Mouse (Mus musculus): Measurements from ENCODE around the gene Vgll3.

Vgll3 gene

DNA sequence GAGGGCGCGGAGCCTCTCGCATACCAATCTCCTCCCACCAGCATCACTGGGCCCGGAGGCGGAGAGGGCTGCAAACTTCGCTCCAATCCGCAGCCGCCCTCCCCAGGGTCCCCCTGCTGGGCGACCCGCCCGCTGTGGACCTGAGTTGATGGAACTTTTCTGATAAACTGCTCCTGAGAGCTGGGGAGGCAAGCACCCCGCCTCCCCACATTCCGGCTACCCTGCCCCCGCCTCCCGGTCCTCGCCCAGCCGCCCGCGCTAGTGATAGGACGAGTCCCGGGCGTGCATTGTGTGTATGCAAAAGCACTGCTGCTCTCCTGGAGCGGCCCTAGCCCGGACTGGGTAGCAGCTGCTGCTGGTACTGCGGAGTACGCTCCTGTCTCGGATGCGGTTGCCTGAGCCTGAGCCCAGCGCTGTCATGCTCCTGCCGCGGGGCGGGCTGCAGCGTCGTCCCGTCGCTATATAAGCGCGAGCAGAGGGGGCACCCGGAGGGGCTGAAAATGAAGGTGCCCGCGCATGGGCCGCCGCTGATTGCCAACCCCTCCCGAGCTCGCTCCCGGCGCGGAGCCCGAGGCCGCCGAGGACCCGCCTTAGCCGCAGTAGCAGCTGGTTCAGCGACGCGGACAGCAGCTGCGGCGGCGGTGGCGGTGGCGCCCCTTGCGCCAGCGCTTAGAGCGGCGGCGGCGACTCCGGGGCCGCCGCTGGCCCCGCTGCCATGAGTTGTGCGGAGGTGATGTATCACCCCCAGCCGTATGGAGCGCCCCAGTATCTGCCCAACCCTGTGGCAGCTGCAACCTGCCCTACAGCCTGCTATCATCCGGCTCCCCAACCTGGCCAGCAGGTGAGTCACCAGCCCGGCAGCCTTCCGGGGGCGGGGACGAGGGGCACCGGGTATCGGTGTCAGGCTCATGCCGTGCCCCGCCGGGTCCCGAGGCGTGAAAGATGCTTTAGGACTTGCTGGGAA lies at the start of gene Vgll3:
Vgll3 (plus strand) TSS at position 340 of the 964 bp plus-strand sequence.
- DNase-seq = peak; percentile 67

DNA sequence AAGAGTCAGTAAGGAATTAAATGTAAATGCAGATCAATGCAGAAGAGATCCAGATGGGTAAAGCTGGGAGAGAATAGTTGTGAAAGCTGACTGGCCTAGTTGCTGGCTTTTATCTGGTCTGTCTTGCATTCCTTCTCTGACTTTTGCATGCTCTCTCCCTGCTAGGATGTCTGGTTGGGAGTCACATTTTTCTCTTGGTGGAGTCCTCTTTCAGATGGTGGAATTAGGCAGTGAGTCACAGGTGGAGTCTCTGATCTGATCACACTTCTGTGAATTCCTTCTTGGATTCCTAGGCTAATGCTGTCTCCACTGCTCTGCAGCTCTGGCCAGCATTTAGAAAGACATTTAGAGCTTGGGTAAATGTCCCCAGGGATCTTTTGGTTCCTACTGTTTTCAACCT lies 49.1 kb upstream of the Vgll3 start:
- no peak for DNase-seq

DNA sequence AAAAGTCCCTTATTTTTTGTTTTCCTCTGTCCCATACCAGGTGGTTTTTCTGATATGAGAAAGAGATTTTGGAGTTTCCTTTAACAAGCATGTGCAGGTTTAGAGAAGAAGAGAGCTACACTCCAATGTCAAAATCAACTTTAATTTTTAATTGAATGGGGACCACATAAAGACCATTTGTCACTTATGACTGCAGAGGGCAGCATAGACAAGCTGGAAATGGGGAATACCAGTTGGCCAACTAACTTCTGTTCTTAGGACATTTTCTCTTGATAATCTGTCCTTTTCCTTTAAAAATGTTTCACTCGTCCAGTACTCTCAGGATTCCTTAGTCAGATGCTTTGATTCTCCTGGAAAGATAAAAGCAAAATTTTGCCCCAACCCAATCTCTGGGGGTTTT lies 29.1 kb upstream of the Vgll3 start:
- peak; percentile 8 for DNase-seq

DNA sequence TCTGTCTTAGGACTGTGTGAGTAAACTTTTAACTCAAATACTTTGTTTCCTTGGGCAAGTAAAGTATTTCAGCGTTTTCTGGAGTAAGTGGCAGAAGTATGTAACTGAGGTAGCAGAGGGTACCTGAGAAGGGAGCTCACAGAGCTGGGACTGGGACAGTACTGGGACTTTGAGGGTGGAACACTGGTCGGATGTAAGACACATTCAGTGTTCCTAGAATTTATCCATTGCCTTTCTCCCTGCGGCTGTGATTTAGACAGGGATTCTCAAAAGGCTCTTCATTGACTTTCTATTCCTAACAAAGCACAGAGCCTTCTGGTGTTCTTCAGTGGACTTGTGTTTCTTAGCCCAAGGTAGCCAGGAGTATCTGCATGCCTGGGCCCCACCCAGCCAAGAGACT lies 1.0 kb downstream of the Vgll3 start:
- DNase-seq = no peak

DNA sequence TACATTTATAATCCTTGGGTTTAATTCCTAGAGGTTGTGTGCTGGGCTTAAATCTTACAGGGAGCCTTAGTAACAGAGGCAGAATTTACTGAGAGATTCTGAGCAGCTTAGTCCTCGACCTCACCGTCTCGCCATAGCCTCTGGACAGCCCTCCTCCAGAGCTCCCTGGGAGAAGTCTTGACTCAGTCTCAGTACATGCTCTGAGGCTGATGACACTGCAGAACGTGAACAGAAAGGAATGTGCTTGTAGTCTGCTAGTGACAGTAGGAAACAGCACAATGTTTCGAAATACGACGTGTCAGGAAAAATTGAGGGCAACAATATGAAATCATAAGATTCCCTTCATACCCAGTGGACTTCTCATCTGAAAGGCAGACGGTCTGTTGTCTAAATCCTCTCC lies 3.7 kb downstream of the Vgll3 start:
- no peak for DNase-seq

DNA sequence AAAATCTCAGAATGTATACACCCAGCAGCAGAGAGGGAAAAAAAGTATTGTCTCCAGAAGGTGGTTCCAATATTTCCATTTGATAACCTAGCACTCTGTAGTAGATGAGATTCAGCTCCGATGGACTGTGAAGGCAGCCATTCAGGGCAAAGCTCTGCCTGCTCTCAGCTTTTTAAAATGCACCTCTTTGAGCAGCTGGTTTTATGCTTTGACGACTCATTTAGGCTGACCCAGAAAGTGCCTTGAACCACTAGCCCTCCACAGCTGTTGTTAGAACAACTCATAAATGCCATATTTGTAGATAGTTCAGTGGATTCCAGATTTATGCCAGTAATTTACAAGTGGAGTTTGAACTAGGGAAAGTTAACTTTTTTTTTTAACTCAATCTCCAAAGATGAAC lies 5.7 kb downstream of the Vgll3 start:
- DNase-seq = no peak

DNA sequence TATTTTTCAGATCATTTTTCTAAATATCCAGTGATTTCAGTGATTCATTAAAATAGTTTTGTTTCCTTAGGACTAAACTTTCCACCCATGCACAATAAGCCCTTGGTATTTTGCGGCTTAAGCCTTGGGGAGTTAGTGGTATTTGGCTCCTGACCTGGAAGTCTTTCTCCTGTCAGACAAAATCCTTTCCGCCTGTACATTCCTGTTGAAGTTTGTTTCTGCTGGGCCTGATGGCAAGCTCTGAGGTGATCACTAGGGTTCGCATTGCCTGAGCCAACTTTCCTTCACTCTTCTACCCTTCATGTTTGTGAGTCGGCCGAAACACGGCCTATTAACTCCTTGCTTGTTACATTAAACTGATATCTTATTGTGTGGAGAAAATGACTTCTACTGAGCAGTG lies 8.7 kb downstream of the Vgll3 start:
- DNase-seq = no peak

DNA sequence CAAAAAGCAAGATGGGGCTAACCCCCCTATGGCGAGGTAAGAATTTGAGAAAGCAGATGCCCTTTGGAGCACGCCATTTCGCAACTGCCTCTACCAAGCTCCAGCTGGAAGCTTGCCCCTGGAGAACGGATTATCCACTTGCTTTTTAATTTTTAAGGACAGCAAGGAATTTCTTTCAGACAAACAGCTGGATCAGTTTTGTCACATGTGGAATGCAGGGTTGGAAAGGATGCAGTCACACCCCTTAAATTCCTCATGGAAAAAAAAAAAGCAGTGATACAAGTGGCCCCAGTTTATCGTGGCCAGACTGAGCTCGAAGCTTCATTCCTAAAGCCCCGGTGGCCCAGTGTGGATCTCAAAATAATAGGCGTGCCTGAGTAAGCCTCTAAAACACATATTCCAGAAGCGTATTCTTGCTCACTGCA lies 13.1 kb downstream of the Vgll3 start:
- DNase-seq = peak; percentile 27

DNA sequence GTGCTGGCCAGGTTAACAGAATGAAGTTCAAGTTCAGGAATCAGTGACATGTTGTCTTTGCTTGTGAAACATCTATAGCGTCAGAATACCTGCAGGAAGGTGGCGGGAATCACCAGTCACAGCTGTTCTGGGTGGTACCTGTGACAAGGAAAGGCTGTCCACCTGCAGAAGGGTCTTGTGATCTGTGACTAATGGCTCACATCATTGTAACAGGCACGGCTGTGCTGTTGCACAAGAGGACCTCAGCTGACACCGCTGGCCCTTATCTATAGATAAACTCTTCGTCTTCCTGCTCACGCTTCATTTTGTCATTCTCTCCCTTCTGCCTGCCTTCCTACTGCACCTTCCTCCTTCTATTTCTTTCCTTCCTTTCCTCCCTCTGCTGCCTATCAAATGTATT lies 14.0 kb downstream of the Vgll3 start:
- DNase-seq = no peak

DNA sequence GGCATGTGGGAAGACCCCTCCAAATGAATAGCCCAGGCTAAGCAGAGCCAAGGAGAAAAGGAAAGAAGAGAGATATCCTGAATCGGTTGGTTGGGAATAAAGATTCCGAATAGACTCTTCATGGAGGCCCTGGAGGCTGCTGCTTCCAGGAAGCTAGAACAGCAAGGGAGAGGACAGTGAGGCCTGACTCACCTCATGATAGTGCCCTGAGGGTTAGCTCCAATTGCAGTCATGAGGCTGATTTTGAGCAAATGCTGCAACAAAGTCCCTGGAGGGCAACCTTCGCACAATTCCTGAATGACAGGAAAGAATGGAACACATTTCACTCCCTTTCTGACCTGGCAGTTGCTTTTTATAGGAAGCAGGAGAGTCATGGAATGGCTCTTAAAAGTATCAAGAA lies 19.7 kb downstream of the Vgll3 start:
- DNase-seq = no peak

DNA sequence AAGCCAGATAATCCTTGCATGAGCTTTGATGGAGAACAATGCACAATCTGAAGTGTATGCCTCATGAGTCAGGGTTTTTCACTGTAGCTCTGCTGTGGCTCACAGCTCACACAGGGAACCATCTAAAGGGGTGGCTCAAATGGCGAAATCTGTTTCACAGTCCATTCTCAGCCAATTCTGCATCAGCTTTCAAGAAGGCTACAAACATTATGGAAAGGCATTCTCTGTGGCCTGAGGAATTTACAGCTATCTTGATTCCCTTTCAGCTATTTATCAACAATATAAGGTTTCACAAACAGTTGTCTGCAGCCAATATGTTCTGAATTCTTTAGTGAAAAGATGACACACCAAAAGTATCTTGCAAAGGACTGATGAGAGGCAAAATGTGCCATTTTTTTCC lies 35.1 kb downstream of the Vgll3 start:
- DNase-seq = no peak

DNA sequence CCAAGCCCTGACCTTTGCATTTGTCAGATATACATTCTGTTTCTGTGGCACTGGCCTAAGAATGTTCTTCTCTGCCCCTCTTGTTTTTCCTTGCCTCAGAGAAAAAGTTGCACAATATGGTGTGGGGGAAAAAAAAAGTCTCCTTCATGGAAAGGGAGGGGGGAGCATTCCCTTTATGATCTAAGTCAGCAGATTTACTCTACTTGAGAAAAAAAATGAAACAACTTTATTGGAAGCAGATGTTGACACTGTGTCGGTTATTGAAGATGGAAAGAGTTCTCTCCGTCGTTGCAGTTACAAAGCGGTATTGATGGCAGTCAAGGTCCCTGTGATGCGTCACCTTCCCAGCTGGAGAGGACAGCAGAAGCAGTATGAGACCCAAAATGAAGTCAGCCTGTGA lies 49.4 kb downstream of the Vgll3 start:
- no peak for DNase-seq

DNA sequence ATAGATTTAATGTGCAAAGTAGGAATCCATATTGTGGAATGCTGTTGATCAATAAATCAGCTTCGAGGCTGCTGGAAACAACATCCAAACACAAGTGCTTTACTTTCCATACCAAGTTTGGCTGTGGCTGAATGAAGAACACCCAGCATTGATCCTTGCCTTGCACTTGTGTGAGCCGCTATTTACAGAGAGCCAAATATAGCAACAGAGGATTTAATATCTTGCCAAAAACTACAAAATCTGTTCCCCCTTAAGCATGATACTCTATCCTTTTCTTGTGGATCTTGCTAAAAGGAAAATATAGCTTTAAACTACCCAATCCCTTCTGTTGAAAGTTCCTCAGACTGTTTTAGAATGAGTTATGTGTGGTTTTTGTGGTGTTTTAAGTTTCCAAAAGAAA lies 52.9 kb downstream of the Vgll3 start:
- DNase-seq = no peak

DNA sequence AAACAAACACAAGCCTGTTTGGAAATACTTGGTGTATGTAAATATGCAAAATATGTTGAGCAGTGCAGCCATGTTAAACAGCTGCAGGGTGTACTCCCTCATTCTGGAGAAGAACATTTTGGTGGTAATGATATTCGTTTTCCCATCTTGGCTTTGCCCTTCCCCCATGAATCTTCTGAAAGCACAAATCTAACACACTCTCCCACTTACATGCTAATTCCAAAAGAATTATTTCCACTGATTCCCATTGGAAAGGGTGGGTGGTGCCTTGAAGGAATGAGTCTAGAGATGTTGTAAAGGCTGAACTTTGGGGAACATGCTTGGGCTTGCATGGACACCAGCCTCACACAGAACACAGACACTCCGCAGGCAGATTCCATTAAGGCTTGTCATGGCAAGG lies 53.9 kb downstream of the Vgll3 start:
- DNase-seq = no peak

DNA sequence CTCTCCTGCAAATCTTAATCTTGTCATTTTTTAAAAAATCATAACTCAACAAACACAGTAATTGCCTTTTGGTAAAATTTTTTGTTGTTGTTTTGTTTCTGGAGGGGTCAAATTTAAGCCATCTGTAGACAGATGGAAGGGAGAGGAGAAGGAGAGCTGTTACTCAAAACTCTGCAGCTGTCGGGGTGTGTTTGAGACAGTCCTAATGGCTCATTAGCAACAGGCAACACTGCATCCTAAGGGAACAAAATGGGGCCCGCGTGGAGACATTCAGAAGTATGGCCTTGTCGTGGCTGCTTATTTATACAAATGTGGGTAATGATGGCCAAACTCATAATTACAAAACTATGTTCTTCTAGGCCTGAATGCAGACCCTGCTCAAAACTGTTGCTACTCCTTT lies 73.9 kb downstream of the Vgll3 start:
- DNase-seq = no peak
